Mouse (Mus musculus) liver, postnatal 0 days (tissue): ENCODE measurements around the gene Thtpa.

Experiments
- CTCF ChIP-seq: sonication (generic); IDR thresholded peaks from 2 replicates; pipeline ENCODE4 v1.5.1; 2016; ENCODE audit warnings: antibody characterized with exemption, low read depth
- EP300 ChIP-seq: IDR thresholded peaks from 2 replicates; pipeline ENCODE4 v1.6.1; 2016; ENCODE audit warnings: antibody characterized with exemption, low read depth, mild to moderate bottlenecking

DNA sequence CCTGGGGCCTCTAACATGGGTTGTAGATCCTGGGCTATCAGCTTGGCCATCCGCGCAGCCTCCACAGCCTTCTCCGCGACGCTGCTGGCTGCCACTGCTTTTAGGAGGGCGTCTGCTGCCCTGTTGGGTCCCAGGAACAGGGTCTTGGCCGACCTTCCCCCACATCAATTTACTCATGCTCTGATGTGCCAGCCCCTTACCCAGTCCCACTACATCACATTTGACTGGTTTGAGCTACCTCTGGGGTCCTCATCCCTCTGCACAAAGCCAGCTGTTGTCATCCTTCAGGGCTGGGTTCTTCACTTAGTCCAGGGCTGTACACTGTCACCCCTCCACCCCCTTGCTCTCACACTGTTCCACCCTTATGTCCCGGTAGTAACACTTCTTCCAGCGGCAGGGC lies 15.5 kb downstream of the Thtpa start:
- TF ChIP-seq CTCF: no peak
- TF ChIP-seq EP300: no peak
